Mouse (Mus musculus) erythroid progenitor cell, adult 5-6 weeks (primary cell): Measurements from ENCODE around the gene Lrrc42. TPM values are rescaled to one million over a fixed set of nuclear protein-coding genes. Genes with fewer than 3 reads are reported as not detected.

Source experiments
- ATAC-seq: replicated peaks from 2 replicates; pipeline ENCODE4 v1.8.0; 2016; ENCODE audit warnings: moderate number of reproducible peaks, mild to moderate bottlenecking, moderate TSS enrichment, inconsistent platforms; ENCODE audit not compliant: poor library complexity, low FRiP score, severe bottlenecking
- total RNA-seq, 2 experiments: library from RNA; stranded (forward) in 1 of 2; stranded (reverse) in 1 of 2; fragments of 150-400 nt in 1 of 2; fragments of 186-747, 209-891 nt in 1 of 2; gene quantifications; 2 replicates each; pipeline versions ENCODE4 v1.2.3 to v1.2.4; 2015 to 2017; ENCODE audit warnings: low replicate concordance in 2 of 2

Gene Lrrc42
- total RNA-seq, 2 experiments from 2014 or later, result 8.4 to 22.2 TPM

DNA sequence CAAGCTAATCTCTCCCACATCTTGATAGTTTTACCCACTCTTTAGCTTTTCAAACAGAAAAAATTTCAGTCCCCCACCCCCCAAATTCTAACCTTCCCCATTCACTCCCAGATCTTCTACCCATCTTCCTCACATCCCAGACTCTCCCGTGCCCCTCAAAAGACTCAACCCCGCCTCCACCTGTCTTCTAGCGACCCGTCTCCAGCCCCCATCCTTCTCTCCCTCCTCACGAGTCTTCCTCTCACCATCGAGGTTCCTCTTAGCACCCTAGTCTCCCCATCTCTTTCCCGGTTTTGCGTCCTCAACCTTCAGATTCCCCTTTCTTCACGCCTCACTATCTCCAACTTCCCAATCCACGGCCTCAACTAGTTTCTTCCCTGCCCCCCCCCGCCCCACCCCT is 810 bp downstream of the Lrrc42 start:
- no peak for ATAC-seq

DNA sequence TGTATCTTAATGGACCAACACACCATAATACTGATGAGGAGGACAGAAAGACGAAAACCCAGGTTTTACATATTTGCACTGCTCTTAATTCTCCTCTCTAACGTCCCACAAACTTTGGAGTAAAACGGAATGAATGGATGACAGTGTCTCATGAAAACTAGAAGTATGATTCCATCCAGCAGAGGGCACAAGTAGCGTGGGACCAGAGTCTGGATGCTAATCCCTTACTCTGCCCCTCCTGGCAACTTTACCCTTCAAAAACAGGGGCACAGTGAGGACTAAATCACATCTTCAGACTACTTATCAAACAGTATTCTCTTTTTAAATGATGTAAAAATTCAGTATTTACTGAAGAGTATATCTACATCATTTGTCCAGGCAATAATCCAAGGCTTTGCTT is 2.8 kb downstream of the Lrrc42 start:
- no peak for ATAC-seq

DNA sequence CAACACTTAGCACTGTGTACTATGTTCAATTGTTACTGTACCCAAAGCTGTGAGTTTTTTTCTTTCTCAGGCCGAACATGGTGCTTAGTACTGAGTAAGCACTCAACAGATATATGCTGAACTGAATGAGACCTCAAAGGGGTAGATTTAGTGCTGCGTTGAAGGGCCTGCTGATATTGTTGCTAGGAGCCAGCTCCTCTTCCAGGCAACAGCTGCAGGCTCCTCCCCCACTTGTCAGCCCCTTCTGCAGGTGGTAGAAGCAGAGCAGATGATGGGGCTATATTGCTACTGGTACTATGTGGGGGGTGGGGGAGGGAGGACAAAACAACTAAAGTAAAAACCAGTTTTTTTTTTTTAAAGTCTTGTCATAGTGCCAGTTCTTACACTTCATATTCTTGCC is 3.9 kb downstream of the Lrrc42 start:
- ATAC-seq, result no peak

DNA sequence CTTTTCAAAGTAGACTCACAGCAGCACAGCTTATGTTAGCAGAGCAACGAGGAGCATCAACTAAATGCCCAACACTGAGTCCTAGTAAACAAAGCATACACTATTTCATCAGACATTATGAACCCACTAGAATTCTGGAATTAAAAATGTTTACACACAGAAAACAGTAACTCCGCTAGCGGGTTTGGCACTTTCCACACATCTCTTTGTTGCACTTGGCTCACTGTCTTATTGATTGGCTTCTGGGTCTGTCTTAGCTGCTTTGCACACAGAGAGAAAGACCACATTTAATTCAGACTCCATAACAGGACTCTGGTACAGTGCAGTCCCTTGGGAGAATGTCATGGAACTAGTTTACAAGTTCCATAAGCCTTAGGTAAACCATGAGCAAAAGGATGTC is 5.3 kb downstream of the Lrrc42 start:
- no peak for ATAC-seq

DNA sequence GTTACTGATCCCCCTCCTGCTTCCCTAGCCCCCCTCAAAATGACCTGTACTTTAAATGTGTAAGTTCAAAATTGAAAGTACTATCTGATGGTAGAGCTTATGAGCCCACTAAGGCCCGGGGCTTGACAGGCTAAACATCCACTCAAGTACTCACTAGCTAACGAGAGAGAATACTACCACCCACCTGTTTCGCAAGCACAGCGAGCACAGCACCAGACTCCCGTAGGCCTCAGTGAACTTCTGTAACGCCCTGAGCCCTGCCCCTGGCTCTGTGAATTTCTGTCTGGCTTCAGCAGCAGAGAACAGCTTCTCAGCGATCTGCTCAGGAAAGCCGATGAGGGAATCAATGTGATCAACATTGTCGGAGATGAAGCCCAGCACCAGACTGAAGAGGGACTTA is 6.2 kb downstream of the Lrrc42 start:
- no peak for ATAC-seq

DNA sequence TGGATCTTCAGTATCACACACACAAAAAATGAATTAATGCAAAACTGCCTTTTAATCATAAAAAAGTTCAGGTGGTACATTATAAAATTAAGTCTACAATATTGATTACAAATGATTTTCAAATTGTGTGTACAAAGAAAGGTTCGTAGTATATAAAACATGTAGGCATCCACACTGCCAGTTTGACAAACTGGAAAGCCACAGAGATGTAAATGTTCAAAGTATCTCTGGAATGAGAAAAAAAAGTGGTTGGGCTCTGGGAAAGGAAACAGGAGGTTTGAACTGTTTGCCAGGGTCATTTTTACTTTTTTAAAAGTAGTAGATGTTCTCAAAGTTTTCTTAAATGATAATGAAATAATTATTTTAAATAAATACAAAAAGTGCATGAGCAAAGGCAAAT is 7.3 kb downstream of the Lrrc42 start:
- no peak for ATAC-seq

DNA sequence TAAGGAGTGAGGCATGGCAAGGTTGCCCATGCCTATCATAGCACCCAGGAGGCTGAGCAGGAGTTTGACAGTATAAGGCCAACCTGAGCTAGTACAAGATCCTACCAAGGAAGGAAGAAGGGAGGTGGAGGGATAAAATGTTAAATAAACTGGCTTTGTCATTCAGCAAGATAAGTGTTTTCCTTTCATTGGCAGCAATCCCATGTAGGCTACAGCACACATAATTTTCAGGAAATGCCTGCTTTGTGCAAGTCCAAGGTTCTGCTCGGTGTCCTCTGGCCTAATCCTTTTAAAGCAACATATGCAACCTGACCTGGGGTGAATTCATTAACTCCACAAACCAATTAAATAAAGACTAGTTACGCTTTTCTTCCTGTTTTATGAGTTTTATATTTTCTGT is 8.0 kb downstream of the Lrrc42 start:
- no peak for ATAC-seq

DNA sequence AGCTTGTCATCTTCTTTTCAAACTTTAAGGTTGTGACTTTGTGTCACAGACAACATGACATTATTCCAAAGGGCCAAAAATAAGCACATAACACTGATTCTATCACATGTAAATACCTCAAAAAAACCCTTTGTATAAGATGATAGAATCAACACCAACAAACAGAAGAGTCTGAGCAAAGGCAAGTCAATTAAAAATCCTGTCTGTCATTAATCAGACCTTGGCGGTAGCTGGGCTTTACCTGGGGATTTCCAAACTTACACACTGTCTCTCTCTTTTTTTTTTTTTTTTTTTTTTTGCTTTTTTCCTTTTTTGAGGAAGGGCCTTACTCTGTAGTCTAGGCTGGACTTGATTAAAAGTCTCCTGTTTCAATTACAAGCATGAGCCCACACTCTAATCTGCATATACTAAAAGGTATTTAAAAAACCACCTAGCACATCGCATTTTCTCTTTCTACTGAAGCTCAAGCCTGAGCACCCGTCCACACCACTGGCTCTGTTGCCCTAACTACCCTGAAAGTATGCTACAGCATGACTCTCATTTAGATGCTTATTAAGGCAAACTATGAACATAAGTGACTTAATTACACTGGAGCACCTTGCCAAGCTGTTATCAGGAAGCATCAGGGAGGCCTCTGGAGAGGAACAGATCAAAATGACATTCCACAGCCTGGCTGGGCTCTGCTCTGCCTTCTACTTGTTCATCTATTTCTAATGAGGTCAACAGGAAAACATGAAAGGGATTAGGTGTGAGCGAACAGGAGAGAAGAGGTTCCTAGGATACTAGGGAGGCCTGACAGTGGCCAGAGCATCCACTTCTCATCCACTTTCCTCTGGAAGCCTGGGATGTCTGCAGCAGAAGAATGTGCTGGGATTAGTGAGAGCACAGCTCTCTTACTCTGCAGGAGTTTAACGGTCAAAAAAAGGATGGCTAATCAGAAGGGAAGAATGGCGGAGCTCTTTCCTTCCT is 9.7 kb downstream of the Lrrc42 start:
- no peak for ATAC-seq

DNA sequence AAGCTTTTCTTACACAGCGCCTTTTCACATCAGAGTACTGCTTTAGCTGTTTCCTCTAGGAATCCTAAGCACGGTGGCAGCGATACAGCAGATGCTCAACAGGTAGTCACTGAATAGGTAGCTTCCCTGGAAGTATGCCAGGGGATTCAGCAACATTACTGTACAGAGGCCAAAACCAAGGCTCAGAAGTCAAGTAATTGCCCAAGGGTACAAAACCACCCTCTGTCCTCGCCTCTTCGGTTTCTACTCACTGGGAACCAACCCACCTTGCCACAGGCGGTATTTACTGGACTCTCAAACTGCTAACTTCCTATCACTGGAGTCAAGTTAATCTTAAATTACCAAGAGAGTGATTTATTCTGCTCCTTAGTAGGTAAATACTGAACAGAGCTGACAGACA is 13.1 kb downstream of the Lrrc42 start:
- ATAC-seq, result no peak

DNA sequence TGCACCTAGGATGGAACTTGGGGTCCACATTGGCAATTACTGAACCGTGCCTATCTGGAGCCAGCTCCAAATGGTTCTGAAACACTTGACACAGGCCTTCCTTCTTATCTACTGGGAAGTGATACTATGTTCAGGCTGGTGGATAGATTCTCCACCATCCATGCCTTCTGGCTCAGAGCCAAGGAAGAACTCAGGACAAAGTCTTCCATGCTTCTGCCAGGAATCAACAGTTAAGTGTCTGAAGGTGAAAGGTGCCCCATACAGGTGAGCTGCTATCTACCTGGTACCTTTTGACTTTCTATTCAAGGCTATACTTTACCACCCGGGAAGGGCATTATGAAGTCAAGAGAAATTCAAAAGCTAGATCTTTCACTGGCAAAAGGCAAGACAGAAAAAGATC is 15.1 kb downstream of the Lrrc42 start:
- ATAC-seq, result no peak

DNA sequence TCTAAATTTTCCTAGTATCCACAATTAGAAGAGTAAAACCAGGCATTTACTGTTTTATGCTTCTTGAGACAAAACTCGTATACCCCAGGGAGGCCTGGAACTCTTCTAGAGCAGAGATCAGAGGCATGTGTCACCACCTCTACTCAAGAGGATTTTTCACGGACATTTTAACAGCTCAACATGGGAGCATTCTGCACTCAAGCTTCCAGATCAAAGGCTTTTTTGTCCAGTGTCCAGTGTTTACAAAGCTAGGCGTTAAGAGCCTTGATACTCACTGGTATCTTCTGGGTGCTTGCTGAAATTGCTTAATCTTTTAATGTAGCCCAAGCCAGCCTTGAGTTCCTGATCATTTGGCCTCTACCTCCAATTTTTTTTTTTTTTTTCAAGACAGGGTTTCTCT is 21.1 kb downstream of the Lrrc42 start:
- no peak for ATAC-seq

DNA sequence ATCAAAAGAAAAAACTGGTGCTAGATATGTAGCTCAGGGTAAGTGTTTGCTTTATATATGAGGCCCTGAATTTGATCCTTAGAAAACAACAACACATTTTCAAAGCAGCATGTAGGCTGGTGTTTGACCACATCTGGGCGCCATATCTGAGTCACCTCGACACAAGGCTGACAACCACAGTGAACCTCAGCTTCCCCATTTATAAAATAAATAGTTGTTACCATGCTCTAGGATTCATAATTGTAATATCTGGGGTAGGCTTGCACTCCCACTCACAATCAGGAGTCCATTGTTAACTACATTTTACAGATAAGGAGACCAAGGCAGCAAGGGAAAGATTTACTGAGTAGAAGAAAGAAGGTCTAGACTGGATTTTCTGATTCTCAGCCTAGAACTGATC is 27.0 kb downstream of the Lrrc42 start:
- no peak for ATAC-seq

DNA sequence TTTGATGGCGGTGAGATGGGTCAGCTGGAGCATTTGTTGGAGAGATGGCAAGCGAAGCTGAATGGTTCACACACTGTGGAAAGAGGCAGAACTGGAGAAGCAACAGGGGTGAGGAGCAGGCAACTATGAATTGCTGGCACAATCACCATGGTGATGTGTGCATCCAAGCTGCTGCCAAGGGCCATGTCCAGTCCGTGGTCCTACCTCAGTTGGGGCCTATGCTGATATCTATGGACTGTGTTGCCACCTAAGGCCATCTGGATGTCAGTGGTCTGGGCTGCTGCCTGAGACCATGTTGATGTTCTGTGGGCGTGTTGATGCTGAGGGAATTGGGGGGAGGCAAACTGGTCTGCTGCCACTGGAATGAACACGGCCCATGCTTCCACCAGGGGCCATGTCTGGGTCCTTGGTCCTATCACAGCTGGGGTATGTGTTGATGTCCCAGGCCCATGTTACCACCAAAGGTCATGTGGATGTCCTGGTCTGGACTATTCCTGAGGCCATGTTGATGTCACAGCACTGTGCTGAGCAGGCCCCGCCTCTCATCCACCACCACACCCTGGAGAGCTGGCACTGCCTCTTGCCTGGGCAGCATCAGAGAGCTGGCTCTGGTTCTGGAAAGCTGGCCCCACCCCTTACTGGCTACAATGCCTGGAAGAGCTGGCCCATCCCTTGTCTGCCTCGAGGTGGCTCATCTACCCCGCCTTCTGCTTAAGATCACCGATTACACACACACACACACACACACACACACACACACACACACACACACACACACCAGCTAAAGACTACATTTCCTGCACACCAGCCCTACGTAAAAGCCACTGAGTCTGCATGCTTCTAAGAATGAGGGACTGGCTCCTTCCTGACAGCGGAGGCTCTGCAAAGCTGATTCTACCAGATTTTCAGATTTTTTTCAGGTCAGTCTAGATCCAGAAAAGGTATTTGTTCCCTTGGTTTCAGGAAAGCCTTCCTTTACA is 29.8 kb downstream of the Lrrc42 start:
- ATAC-seq, result peak; percentile 96

DNA sequence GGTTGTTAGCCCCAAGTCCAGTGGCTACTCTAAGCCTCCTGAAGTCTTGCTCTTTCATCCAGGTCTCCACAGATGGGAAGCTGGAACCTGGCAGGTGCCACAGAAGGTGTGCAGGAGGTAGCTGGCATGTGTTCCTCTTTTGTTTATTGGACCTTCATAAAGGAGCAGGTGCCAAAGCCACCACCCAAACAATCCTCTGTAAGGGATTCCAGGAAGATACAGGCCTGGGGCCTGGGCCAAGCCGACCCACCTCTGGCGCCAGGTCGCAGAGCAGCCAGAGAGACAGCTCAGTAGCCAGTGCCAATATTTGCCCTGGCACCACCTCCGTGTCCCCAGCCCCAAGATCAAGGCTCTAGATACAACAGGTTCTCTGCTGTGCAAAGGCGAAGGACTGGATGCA is 31.8 kb downstream of the Lrrc42 start:
- no peak for ATAC-seq

DNA sequence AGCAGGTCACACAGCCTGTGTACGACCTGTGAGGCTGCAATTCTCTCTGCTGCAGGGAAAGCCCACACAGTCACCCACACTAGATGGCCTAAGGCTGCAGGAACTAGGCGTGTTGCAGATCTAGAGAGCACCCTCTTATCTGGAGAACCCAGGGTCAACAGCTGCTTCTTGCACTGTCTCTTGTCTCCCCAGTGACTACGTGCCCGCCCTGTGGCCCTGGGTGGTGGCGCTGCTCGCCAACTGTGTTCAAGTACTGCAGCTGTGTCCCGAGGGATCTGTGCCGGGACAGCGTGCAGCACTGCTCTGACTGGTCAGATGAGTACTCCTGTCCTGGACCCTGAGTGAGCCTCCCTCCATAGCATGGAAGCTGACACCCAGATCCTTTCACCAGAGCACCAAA is 35.8 kb downstream of the Lrrc42 start:
- ATAC-seq, result peak; percentile 93

DNA sequence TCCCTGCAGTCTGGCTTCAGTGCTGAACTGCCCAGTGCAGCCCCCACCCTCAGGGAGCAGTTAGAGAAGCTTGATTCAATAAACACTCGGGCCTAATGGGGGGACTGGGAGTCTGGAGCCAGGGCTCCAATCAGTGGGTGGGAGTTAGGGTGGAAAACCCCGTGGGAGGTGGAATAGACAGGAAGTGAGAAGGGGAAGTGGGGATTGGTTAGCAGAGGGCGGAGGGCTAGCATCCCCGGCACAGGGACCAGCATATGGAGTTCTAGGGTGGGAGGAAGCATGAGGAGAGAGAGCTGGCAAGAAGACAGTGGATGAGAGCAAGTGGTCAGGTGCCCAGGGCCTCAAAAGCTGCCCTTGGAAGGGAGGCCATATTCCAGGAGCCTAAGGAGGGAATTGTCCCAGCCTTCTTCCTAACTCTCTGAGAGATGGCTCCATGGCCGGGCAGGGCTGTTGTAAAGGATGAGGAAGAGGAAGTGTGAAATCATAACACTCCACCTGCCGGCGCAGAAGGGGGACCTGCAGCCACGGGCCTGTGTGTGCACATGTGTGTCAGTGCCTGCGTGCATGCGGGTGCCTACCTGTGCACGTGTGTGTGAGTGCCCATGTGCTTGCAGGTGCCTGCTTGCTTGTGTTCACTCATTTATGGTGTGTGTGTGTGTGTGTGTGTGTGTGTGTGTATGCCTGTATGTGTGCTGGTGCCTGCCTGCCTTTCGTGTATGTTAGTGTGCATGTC is 39.9 kb downstream of the Lrrc42 start:
- ATAC-seq, result no peak

DNA sequence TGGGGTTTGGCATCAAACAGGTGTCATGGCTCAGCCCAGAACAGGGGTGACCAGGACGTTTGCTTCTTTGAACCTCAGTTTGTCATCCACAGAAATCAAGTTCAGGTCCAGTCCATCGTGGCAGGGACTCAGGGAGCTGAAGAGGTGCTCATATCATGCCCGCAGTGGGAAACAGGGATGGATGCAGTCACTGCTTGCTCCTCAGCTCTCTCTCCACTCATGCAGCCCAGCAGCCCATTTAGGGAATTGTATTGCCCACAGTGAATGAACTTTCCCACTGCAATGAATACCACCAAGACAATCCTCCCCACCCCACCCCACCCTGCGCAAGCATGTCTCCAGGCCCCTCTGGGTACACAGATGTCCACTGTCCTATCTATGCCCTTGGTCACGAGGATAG is 41.4 kb downstream of the Lrrc42 start:
- no peak for ATAC-seq

DNA sequence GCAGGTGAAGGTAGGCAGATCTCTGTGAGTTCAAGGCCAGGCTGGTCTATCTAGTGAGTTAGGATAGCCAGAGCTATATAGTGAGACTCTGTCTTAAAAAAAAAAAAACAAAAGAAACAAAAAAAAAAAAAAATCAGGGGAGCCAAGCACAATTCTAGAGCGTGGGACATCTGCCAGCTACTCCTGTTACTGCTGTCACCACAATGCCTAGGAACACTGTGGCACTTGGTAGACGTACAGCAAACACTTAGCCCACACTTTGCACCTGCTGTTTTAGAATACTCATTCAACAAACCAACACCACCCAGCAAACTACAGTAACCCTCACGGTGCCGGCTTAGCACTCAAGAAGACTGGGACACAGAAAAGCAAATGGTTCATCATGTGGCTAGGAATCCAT is 41.9 kb downstream of the Lrrc42 start:
- ATAC-seq, result no peak

DNA sequence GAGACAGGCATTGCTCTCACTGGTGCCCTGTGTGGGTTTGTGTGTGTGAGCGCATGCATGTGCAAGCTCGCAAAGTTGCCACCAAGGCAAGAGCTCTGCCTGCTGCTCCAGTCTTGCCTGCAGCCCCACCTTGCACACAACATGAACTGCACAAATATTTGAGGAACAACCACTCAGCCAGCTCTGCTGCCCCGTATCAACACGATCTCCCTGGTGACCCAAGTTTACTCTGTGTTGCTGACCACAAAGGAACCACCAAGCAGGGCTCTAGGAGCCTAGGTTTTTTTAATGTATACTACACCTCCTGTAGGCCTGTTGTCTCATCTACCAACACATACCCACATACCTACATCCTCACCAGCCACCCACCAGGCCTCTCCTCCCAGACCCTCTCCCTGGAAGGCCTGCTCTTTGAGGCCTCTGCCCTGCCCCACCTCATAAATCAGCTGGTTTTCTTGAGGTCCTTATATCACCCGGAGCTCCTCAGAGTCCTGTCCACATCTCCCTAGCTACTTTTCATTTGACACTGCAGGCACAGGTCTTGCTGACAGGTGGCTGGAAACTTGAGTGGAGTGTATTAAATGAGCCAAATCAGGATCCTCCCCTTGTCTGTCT is 42.7 kb downstream of the Lrrc42 start:
- no peak for ATAC-seq

DNA sequence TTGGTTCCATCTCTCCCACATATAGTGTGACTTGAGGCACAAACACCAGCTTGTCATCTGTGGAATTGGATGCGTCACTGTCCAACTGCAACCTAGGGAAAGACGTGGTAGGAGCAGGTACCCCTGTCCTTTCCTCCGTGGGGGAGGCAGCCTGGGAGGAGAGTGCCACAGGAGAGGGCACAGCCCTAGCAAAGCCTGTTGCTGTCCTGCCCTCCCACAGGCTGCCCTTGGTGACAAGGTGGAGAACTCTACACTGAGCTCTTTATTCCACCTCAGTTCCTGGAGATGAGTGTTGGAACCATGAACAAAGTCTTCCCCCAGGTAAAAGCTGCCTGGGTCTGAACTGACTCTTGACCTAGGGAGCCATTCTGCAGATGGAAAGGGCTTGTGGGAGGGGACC is 44.5 kb downstream of the Lrrc42 start, which contains the start of gene Ldlrad1:
TSS of gene Ldlrad1 (plus strand) at position 301 of the 400 bp plus-strand sequence.
- ATAC-seq, result no peak
